Mouse (Mus musculus) megakaryocyte, embryonic 14.5 days (primary cell): ENCODE results near the gene Cd40. TPM values are rescaled to one million over a fixed set of nuclear protein-coding genes. Genes with fewer than 3 reads are reported as not detected.

Experiments used
- H3K27me3 ChIP-seq: replicated peaks from 2 replicates; pipeline ENCODE3; 2012; ENCODE audit warnings: inconsistent platforms
- H3K36me3 ChIP-seq: replicated peaks from 2 replicates; pipeline ENCODE3; 2012; ENCODE audit warnings: low read length, inconsistent platforms, mixed read lengths
- H3K4me1 ChIP-seq: 2 replicates; pipeline ENCODE4 v1.6.1; 2012; ENCODE audit warnings: inconsistent platforms
- H3K4me3 ChIP-seq: replicated peaks from 2 replicates; pipeline ENCODE3; 2012; ENCODE audit warnings: moderate library complexity, mild to moderate bottlenecking, inconsistent platforms
- H3K9me3 ChIP-seq: 2 replicates; pipeline ENCODE4 v1.6.1; 2012; ENCODE audit warnings: inconsistent platforms
- FLI1 ChIP-seq: IDR thresholded peaks from 2 replicates; pipeline ENCODE4 v1.6.1; 2012; ENCODE audit warnings: low read length, inconsistent platforms, mixed read lengths
- GATA1 ChIP-seq: IDR thresholded peaks from 3 replicates; pipeline ENCODE4 v1.6.1; 2012; ENCODE audit warnings: mixed read lengths, low read length, inconsistent platforms, borderline replicate concordance
- polyA plus RNA-seq: library from polyadenylated mRNA; stranded (reverse); fragments of >175 nt; gene quantifications from 2 replicates; pipeline ENCODE4 v1.2.3, GENCODE M21; 2012; ENCODE audit warnings: low replicate concordance; ENCODE audit not compliant: insufficient read depth

Gene Cd40
- polyA plus RNA-seq, 1 experiment, result 0.12 TPM

DNA sequence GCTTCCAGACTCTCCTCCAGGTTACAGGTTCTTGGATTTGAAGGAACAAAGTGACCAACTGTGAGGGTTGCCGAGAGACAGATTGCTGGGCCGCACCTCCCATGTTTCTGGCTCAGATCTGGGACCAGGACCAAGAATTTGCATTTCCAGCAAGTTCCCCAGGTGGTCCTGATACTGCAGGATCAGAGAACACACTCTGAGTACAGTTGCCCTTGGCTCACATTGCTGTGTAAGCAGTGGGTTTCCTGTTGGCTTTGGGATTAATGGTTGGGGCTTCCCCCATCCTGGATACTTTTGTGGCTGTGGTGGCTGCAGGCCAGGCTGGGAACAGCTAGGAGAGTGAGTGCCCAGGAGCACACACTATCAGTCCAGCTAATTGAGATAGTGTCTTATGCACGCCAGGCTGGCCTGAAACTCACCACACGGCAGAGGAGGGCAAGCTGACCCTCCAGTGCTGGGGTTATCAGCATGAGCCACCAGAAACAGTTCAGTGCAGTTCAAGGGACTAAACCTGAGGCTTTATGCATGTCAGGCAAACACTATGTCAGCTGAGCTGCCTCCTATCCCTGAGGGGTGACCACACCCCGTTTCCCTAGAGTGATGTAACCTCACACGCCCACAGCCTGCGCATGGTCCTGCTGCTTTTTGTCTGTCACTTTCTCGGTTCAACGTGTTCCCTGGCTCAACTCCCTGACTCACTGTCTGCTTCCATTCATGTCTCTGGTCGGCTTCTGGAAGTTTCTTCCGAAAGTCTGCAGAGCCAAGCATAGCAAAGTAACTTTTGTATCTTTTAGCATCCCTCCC, 18.9 kb downstream of the Cd40 start:
- H3K4me1 ChIP-seq, result peaks cover 9% of the 10 kb centered on the region; the same call in 1 of the 2 replicates
- H3K27me3 ChIP-seq, result peaks cover 95% of the 10 kb centered on the region
- TF ChIP-seq FLI1 (no peak), GATA1 (no peak)
- no peak overlapping the region for H3K4me3 ChIP-seq
- no peaks in the 10 kb centered on the region for H3K36me3 ChIP-seq
- H3K9me3 ChIP-seq, result no peaks in the 10 kb centered on the region

DNA sequence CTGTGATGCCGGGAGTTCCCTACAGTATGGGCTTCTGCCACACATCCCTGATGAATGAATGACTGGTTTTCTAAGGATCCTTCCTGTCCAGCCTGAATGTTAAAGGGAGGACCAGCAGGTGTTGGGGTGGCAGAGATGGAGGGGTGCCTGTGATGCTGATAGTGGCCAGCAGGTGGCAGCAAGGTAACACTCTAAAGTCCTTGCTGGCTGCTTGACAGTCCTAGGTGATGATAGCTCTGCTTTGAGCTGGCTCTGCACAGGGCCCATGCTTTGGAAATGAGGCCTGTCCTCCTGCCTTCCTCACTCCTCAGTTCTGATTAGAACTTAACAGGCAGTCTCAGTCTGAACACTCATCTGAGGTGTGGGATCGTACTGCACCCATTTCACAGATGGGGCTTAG, 19.5 kb downstream of the Cd40 start:
- Histone ChIP-seq H3K9me3 (no peaks in the 10 kb centered on the region), H3K36me3 (no peaks in the 10 kb centered on the region), H3K4me3 (no peak overlapping the region), H3K4me1 (peaks cover 9% of the 10 kb centered on the region; the same call in 1 of the 2 replicates), H3K27me3 (peaks cover 95% of the 10 kb centered on the region)
- TF ChIP-seq GATA1, result no peak
- no peak for TF ChIP-seq FLI1

DNA sequence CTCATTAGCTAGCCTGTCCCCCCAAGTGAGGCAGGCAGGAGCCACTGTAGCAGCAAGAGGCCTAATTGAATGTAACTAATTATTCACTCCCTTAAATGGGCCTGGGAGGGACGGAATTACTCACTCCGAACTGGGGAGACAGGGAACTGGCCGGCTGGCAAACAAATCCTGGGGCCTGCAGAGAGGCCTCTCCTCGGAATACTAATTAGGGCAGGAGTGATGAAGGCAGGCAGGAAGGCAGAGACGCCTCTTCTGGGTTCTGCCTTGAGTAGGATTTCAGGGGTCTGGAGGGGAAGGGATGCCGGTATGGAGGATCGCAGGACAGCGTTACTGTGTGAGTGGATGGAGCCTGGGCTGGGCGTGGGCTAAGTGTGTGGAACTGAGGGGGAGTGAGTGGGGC, 21.6 kb downstream of the Cd40 start:
- TF ChIP-seq FLI1, result no peak
- TF ChIP-seq GATA1, result no peak
- no peaks in the 10 kb centered on the region for H3K9me3 ChIP-seq
- no peak overlapping the region for H3K4me3 ChIP-seq
- H3K36me3 ChIP-seq, result no peaks in the 10 kb centered on the region
- peaks cover 92% of the 10 kb centered on the region for H3K27me3 ChIP-seq
- peaks cover 9% of the 10 kb centered on the region; the same call in 1 of the 2 replicates for H3K4me1 ChIP-seq

- no peak for TF ChIP-seq FLI1
- no peak for TF ChIP-seq GATA1
- Histone ChIP-seq H3K4me1 (peaks cover 9% of the 10 kb centered on the region; the same call in 1 of the 2 replicates), H3K36me3 (no peaks in the 10 kb centered on the region), H3K4me3 (no peak overlapping the region), H3K9me3 (no peaks in the 10 kb centered on the region), H3K27me3 (peaks cover 83% of the 10 kb centered on the region)
These were observed 22.6 kb downstream of the Cd40 start for GRCm38 (mm10) chr2:165078045-165078444.

- Histone ChIP-seq H3K4me3 (no peak overlapping the region), H3K9me3 (no peaks in the 10 kb centered on the region), H3K27me3 (peaks cover 77% of the 10 kb centered on the region), H3K36me3 (no peaks in the 10 kb centered on the region), H3K4me1 (peaks cover 9% of the 10 kb centered on the region; the same call in 1 of the 2 replicates)
- TF ChIP-seq GATA1 (no peak), FLI1 (no peak)
These were observed 23.2 kb downstream of the Cd40 start for GRCm38 (mm10) chr2:165078605-165079004.

DNA sequence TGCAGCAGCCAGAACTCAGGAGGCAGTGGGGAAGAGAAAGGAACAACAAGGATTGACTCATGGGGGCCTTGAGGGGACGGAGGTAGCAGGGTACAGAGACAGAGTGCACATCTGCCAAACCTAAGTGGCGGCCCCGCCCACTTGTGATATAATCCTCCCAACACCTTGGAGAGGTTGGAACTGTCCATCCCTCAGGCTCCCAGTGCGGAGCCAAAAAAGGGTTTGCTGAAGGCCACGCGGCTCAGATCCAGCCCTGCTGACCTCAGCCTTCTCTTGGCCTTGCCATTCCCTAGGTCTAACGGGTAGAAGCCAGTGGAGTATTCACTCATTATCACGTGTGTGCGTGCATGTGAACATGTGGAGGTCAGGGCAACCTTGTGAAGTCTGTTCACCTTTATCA, 25.2 kb downstream of the Cd40 start:
- no peaks in the 10 kb centered on the region for H3K4me1 ChIP-seq
- H3K4me3 ChIP-seq, result no peak overlapping the region
- no peaks in the 10 kb centered on the region for H3K9me3 ChIP-seq
- no peaks in the 10 kb centered on the region for H3K36me3 ChIP-seq
- TF ChIP-seq FLI1, result no peak
- TF ChIP-seq GATA1, result no peak
- H3K27me3 ChIP-seq, result peaks cover 71% of the 10 kb centered on the region

DNA sequence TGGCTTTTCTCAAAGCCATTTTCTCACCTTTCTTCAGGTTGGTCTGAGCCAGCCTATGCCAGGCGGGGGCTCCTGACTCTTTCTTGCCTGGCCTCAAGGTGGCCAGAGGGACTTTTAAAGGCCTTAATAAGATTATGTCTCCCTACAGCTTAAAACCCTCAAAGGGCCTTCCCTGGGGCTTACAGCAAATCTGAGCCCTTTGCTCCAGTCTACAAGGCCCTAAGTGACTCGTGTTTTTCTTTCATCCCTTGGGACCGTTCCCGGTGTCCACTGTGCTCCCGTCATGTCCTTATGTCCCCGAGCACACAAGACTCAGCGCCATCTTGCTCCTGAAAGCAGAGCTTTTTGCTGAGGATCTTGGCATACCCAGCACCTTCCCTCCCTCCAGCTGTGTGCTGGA, 25.8 kb downstream of the Cd40 start:
- no peaks in the 10 kb centered on the region for H3K4me1 ChIP-seq
- peaks cover 72% of the 10 kb centered on the region for H3K27me3 ChIP-seq
- TF ChIP-seq GATA1, result no peak
- TF ChIP-seq FLI1, result no peak
- H3K4me3 ChIP-seq, result no peak overlapping the region
- no peaks in the 10 kb centered on the region for H3K36me3 ChIP-seq
- H3K9me3 ChIP-seq, result no peaks in the 10 kb centered on the region

DNA sequence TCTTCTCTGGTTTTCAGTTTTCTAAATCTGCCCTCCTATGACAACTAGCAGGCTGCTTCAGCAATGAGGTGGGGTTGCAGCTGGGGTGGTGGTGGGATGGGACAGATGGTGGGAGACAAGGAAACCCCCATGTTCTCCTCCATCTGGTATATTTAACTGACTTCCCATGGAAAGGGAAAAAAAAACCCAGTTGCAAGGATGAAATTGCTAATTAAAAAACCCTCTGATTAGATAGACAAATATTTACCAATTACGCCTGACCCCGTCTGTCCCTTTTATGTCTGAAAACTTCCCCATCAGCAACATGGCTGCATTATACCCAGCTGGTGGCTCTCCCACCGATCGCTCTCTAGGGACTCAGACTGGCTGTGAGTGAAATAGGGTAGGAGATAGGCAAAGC, 31.2 kb downstream of the Cd40 start:
- no peaks in the 10 kb centered on the region for H3K4me1 ChIP-seq

DNA sequence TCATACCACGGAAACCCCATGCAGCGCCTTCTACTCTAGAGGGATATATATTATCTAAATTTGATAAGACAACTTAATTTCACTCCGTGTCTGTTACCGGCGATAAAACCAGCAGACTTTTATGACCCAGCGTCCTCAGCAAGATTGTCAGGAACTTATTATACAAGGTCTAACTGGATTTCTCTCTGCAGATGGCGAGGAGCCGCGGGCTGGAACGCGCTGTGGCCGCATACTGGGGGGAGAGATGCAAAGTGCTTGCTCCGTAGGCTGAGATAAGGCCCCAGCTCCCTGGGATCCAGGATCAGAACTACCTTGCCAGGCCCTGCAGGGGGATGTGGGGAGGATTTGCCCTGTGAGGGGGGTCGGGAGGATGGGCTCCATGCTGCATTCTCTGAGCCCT, 34.0 kb downstream of the Cd40 start:
- TF ChIP-seq FLI1, result no peak
- Histone ChIP-seq H3K36me3 (no peaks in the 10 kb centered on the region), H3K9me3 (no peaks in the 10 kb centered on the region), H3K27me3 (peaks cover 80% of the 10 kb centered on the region), H3K4me1 (no peaks in the 10 kb centered on the region), H3K4me3 (no peak overlapping the region)

More for the DNA sequence above, 31.2 kb downstream of the Cd40 start:
- H3K27me3 ChIP-seq, result peaks cover 60% of the 10 kb centered on the region
- TF ChIP-seq GATA1 (no peak), FLI1 (no peak)
- H3K4me3 ChIP-seq, result no peak overlapping the region
- H3K36me3 ChIP-seq, result no peaks in the 10 kb centered on the region
- no peaks in the 10 kb centered on the region for H3K9me3 ChIP-seq

- H3K9me3 ChIP-seq, result no peaks in the 10 kb centered on the region
- H3K36me3 ChIP-seq, result no peaks in the 10 kb centered on the region
- H3K27me3 ChIP-seq, result peaks cover 77% of the 10 kb centered on the region
- TF ChIP-seq GATA1, result no peak
- no peak for TF ChIP-seq FLI1
- H3K4me1 ChIP-seq, result no peaks in the 10 kb centered on the region
- no peak within 1 kb of the TSS for H3K4me3 ChIP-seq
These were observed 35.2 kb downstream of the Cd40 start, which contains the start of gene 1700025C18Rik for GRCm38 (mm10) chr2:165090650-165091049. 1700025C18Rik (minus strand) TSS chr2:165090750.

DNA sequence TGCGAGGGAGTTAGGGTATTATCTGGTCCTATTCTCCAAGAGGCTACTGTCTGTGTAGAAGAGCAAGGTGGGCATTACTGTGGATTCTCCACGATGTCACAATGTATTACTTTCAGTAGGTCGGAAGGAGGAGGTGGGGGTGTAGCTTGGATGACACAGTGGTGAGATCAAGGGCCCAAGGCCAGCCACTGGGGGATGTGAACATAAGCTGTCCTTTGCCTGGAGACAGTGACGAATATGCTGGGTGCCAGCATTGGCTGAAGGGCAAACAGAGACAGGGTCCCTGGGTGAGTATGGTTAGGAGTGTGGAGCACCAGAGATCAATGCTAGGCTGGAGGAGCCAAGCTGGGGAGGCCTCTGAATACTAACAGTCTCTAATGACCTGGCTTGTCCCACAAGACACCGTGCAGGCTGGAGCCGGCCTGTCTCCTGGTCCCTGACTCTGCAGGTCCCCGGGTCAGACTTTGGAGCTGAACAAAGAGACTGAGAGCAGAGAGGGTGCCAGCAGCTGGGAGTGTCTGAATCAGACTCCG, 36.1 kb downstream of the Cd40 start:
- Histone ChIP-seq H3K36me3 (no peaks in the 10 kb centered on the region), H3K9me3 (no peaks in the 10 kb centered on the region), H3K27me3 (peaks cover 77% of the 10 kb centered on the region), H3K4me3 (no peak overlapping the region), H3K4me1 (no peaks in the 10 kb centered on the region)
- TF ChIP-seq FLI1 (no peak), GATA1 (no peak)
